Mouse (Mus musculus) stomach, postnatal 0 days (tissue): ENCODE results near the gene Neb.

ENCODE experiments used
- CTCF ChIP-seq: IDR thresholded peaks from 2 replicates; pipeline ENCODE4 v1.5.1; 2016; ENCODE audit warnings: antibody characterized with exemption, low read depth, mild to moderate bottlenecking, moderate library complexity
- EP300 ChIP-seq: optimal IDR thresholded peaks from 2 replicates; pipeline ENCODE3; 2016; ENCODE audit warnings: antibody characterized with exemption

GRCm38 (mm10) chr2:52174951-52175350 is 203.3 kb downstream of the Neb start:
- TF ChIP-seq CTCF (no peak), EP300 (no peak)
